Mouse (Mus musculus) megakaryocyte, embryonic 14.5 days (primary cell): Measurements from ENCODE around the gene Megf8. TPM values are rescaled to one million over a fixed set of nuclear protein-coding genes. Genes with fewer than 3 reads are reported as not detected.

ENCODE experiments used
- H3K27me3 ChIP-seq: replicated peaks from 2 replicates; pipeline ENCODE3; 2012; ENCODE audit warnings: inconsistent platforms
- H3K36me3 ChIP-seq: replicated peaks from 2 replicates; pipeline ENCODE3; 2012; ENCODE audit warnings: low read length, inconsistent platforms, mixed read lengths
- H3K4me1 ChIP-seq: 2 replicates; pipeline ENCODE4 v1.6.1; 2012; ENCODE audit warnings: inconsistent platforms
- H3K4me3 ChIP-seq: replicated peaks from 2 replicates; pipeline ENCODE3; 2012; ENCODE audit warnings: moderate library complexity, mild to moderate bottlenecking, inconsistent platforms
- H3K9me3 ChIP-seq: 2 replicates; pipeline ENCODE4 v1.6.1; 2012; ENCODE audit warnings: inconsistent platforms
- FLI1 ChIP-seq: IDR thresholded peaks from 2 replicates; pipeline ENCODE4 v1.6.1; 2012; ENCODE audit warnings: low read length, inconsistent platforms, mixed read lengths
- GATA1 ChIP-seq: IDR thresholded peaks from 3 replicates; pipeline ENCODE4 v1.6.1; 2012; ENCODE audit warnings: mixed read lengths, low read length, inconsistent platforms, borderline replicate concordance
- polyA plus RNA-seq: library from polyadenylated mRNA; stranded (reverse); fragments of >175 nt; gene quantifications from 2 replicates; pipeline ENCODE4 v1.2.3, GENCODE M21; 2012; ENCODE audit warnings: low replicate concordance; ENCODE audit not compliant: insufficient read depth

Megf8 gene
- polyA plus RNA-seq, 1 experiment: 9.7 TPM

DNA sequence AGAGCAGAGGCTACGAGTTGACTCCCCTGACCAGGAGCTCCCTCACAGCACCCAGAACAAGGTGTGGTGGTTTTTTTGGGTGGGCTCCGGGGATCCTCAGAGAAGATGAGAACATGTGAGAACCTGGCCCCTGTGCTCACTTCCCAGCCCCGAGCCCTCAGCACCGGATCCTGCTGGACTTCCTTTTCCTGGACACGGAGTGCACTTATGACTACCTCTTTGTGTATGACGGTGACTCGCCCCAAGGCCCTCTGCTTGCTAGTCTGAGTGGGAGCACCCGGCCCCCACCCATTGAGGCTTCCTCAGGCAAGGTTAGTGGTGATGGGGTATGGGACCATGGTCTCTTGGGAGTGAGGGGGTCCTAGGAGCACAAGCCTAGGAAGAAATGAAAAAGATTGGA lies 9.3 kb downstream of the Megf8 start:
- peaks cover 37% of the 10 kb centered on the region for H3K4me1 ChIP-seq
- no peak overlapping the region for H3K4me3 ChIP-seq
- TF ChIP-seq GATA1 (no peak), FLI1 (no peak)
- peaks cover 2% of the 10 kb centered on the region for H3K27me3 ChIP-seq
- no peaks in the 10 kb centered on the region for H3K9me3 ChIP-seq
- peaks cover 30% of the 10 kb centered on the region for H3K36me3 ChIP-seq

DNA sequence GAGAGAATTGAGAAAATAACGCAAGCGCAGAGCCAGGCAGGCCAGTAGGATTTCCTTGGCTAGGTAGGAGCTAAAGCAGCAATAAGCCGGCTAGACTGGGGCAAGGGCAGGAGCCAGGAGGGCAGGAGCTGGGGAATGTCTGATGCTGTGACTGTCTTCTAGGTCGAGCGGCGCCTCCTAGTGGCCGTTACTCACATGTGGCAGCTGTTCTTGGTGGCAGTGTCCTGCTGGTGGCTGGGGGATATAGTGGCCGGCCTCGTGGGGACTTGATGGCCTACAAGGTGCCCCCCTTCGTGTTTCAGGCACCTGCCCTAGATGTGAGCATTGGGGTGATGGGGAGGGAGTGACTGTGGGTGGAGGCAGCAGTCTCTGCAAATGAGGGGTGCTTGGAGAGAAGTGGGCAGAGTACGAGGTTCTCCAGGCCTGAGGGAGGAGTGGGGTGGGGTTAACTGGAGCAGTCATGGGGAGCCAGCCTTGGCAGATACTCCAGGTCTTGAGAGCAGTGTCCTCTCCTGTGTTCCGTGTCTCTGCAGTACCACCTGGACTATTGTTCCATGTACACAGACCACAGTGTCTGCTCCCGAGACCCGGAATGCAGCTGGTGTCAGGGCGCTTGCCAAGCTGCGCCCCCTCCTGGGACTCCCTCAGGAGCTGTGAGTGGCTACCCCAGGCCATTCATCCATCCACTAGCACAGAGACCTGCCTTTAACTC lies 16.8 kb downstream of the Megf8 start:
- Histone ChIP-seq H3K4me1 (peaks cover 18% of the 10 kb centered on the region), H3K36me3 (peaks cover 53% of the 10 kb centered on the region), H3K9me3 (no peaks in the 10 kb centered on the region), H3K27me3 (no peaks in the 10 kb centered on the region), H3K4me3 (no peak overlapping the region)
- TF ChIP-seq FLI1: no peak
- TF ChIP-seq GATA1: no peak

DNA sequence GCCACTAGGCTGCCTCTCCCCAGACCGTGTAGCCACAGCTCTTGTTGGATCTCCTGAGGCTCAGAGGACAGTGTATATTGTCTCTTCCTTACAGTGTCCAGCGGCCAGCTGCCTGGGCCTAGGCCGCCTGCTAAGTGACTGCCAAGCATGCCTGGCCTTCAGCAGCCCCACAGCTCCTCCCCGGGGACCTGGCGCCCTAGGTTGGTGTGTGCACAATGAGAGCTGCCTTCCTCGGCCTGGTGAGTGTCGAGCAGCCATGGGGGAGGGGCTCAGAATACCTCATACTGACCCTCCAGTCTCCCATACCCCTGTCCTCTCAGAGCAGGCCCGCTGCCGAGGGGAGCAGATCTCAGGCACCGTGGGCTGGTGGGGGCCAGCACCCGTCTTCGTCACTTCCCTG lies 17.5 kb downstream of the Megf8 start:
- H3K27me3 ChIP-seq: peaks cover 2% of the 10 kb centered on the region
- H3K9me3 ChIP-seq: no peaks in the 10 kb centered on the region
- H3K4me1 ChIP-seq: peaks cover 16% of the 10 kb centered on the region
- no peak overlapping the region for H3K4me3 ChIP-seq
- H3K36me3 ChIP-seq: peaks cover 55% of the 10 kb centered on the region
- no peak for TF ChIP-seq GATA1
- no peak for TF ChIP-seq FLI1

DNA sequence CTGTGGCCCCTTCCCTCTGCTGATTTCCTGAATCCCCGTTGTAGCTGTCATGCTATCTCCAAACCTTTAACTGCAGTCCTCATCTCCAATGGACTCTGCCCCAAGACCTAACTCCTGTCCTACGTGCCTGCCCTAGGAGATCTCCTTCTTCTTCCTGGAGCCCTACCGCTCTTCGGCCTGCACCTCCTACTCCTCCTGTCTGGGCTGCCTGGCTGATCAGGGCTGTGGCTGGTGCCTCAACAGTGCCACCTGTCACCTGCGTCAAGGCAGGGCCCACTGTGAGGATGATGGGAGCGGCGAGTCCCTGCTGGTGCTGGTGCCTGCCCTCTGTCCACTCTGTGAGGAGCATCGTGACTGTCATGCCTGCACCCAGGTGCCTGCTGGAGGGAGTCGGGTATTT lies 22.4 kb downstream of the Megf8 start:
- H3K4me1 ChIP-seq: no peaks in the 10 kb centered on the region
- peaks cover 60% of the 10 kb centered on the region for H3K36me3 ChIP-seq
- TF ChIP-seq FLI1: no peak
- no peak for TF ChIP-seq GATA1
- H3K27me3 ChIP-seq: peaks cover 2% of the 10 kb centered on the region
- H3K4me3 ChIP-seq: no peak overlapping the region
- H3K9me3 ChIP-seq: no peaks in the 10 kb centered on the region

DNA sequence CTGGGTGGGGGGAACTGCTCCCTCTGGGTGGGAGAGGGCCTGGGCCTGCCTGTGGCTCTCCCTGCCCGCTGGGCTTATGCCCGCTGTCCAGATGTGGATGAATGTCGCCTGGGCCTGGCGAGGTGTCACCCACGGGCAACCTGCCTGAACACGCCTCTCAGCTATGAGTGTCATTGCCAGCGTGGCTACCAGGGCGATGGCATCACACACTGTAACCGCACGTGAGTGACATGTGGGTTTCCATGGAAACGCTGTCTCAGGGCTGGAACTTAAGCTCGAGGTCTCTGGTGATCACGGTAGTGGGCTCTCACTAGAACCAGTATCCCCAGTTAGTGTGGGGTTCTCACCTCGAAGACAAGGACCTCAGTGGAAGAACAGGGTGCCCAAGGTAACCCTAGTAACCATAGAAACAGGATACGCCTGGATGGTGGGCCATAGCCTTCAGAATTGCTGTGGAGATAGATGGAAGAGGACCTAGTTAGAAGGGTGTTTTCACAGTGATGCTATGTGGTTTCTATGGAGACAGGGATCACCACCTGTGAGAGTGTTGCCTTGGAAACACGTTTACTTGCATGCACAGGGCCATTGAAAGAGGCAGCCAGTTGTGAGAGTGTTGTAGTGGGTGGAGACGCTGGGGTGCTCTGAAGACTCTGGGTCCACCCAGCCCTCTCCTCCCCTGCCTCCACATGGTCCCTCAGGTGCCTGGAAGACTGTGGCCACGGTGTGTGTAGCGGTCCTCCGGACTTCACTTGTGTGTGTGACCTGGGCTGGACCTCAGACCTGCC lies 24.2 kb downstream of the Megf8 start:
- Histone ChIP-seq H3K36me3 (peaks cover 45% of the 10 kb centered on the region), H3K27me3 (peaks cover 4% of the 10 kb centered on the region)

DNA sequence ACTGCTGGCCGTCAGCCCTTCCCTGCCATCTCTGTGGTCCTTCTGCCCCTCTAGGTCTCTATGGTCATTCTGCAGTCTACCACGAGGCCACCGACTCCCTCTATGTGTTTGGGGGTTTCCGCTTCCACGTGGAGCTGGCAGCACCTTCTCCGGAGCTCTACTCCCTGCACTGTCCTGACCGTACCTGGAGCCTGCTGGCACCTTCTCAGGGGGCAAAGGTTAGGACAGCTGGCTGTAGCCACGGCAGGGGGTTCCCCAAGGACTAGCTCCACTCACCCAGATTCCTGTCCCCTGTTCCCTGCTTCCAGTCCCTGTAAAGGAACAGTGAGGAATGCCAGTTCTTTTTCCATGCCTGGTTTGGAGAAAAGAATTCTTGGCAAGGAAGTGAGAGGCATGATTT lies 31.9 kb downstream of the Megf8 start:
- H3K27me3 ChIP-seq: peaks cover 5% of the 10 kb centered on the region
- no peak overlapping the region for H3K4me3 ChIP-seq
- H3K4me1 ChIP-seq: peaks cover 14% of the 10 kb centered on the region
- peaks cover 62% of the 10 kb centered on the region for H3K36me3 ChIP-seq
- TF ChIP-seq GATA1: no peak
- no peak for TF ChIP-seq FLI1
- peaks cover 18% of the 10 kb centered on the region for H3K9me3 ChIP-seq

More for the DNA sequence above, 24.2 kb downstream of the Megf8 start:
- TF ChIP-seq FLI1 (no peak), GATA1 (no peak)
- Histone ChIP-seq H3K9me3 (no peaks in the 10 kb centered on the region), H3K4me1 (no peaks in the 10 kb centered on the region), H3K4me3 (no peak overlapping the region)

DNA sequence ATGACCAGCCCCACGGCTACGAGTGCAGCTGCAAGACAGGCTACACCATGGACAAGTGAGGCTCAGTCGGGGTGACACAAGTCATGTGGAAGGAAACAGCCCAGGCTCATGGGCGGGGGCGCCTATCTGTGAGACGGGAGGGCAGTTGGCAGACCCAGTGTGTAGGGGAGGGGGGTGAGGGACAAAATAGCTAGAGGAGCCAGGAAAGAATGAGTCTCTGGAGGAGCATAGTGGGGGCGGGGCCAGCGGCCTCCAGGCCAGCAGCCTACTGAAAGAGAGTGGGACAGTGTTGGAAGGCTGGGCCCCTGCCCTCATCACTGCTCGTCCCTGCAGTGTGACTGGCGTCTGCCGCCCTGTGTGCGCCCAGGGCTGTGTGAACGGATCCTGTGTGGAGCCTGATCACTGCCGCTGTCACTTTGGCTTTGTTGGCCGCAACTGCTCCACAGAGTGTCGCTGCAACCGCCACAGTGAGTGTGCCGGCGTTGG lies 41.8 kb downstream of the Megf8 start:
- TF ChIP-seq GATA1: no peak
- no peak for TF ChIP-seq FLI1
- Histone ChIP-seq H3K4me1 (no peaks in the 10 kb centered on the region), H3K36me3 (peaks cover 74% of the 10 kb centered on the region), H3K9me3 (no peaks in the 10 kb centered on the region), H3K4me3 (no peak overlapping the region), H3K27me3 (peaks cover 4% of the 10 kb centered on the region)

DNA sequence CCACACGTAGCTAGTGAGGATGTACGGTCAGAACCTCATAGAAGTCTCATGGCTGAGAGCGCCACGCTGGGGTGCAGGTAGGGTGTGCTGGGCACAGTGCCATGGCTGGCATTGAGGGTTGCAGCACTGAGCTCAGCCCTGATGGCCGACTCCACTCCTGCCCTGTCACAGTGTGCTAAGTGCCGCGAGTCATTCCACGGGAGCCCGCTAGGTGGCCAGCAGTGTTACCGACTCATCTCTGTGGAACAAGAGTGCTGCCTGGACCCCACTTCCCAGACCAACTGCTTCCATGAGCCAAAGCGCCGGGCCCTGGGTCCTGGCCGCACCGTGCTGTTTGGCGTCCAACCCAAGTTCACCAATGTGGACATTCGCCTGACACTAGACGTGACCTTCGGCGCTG lies 46.2 kb downstream of the Megf8 start:
- TF ChIP-seq GATA1 (no peak), FLI1 (no peak)
- Histone ChIP-seq H3K9me3 (no peaks in the 10 kb centered on the region), H3K4me1 (peaks cover 6% of the 10 kb centered on the region; the same call in 1 of the 2 replicates), H3K4me3 (no peak overlapping the region), H3K27me3 (peaks cover 40% of the 10 kb centered on the region), H3K36me3 (peaks cover 56% of the 10 kb centered on the region)

DNA sequence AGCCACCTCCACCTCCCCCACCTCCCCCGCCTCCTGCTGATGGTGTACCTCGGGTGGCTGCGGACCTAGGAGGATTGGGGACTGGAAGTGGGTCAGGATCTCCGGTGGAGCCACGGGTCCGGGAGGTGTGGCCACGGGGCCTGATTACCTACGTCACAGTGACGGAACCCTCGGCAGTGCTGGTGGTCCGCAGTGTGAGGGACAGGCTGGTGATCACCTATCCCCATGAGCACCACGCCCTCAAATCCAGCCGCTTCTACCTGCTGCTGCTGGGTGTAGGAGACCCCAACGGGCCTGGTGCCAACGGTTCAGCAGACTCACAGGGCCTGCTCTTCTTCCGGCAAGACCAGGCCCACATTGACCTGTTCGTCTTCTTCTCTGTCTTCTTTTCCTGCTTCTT lies 46.7 kb downstream of the Megf8 start:
- Histone ChIP-seq H3K4me3 (no peak overlapping the region), H3K36me3 (peaks cover 52% of the 10 kb centered on the region), H3K27me3 (peaks cover 44% of the 10 kb centered on the region), H3K4me1 (peaks cover 10% of the 10 kb centered on the region; the same call in 1 of the 2 replicates), H3K9me3 (no peaks in the 10 kb centered on the region)
- no peak for TF ChIP-seq FLI1
- TF ChIP-seq GATA1: no peak
